Mouse (Mus musculus) lung, embryonic 14.5 days (tissue): ENCODE results near the gene Carns1. TPM values are rescaled to one million over a fixed set of nuclear protein-coding genes. Genes with fewer than 3 reads are reported as not detected.

Source experiments
- ATAC-seq: fragments of 200-750 bp; cut with Nextera tagmentation; 2 replicates; pipeline ENCODE4 v1.8.0; 2017; ENCODE audit warnings: mild to moderate bottlenecking, moderate TSS enrichment, moderate library complexity; ENCODE audit not compliant: insufficient read depth
- DNase-seq: peaks from one replicate; pipeline ENCODE4 v3.0.0-alpha.2; 2015
- H3K27ac ChIP-seq: fragments of 300-500 bp; sonication (generic); 2 replicates; pipeline ENCODE4 v1.5.1; 2014; ENCODE audit warnings: low read depth, mild to moderate bottlenecking, moderate library complexity
- H3K27me3 ChIP-seq: fragments of 300-500 bp; sonication (generic); 2 replicates; pipeline ENCODE4 v1.6.1; 2014; ENCODE audit warnings: low read length, control low read depth; ENCODE audit not compliant: insufficient read depth
- H3K36me3 ChIP-seq: fragments of 300-500 bp; sonication (generic); 2 replicates; pipeline ENCODE4 v1.6.1; 2014; ENCODE audit warnings: control low read depth; ENCODE audit not compliant: insufficient read depth
- H3K4me1 ChIP-seq: fragments of 300-500 bp; sonication (generic); 2 replicates; pipeline ENCODE4 v1.6.1; 2014; ENCODE audit warnings: antibody characterized with exemption, control low read depth; ENCODE audit not compliant: insufficient read depth
- H3K4me2 ChIP-seq: fragments of 300-500 bp; sonication (generic); 2 replicates; pipeline ENCODE4 v1.6.1; 2014; ENCODE audit warnings: mild to moderate bottlenecking
- H3K4me3 ChIP-seq: fragments of 300-500 bp; sonication (generic); 2 replicates; pipeline ENCODE4 v1.5.1; 2014; ENCODE audit warnings: low read depth, low read length
- H3K9ac ChIP-seq: fragments of 300-500 bp; sonication (generic); 2 replicates; pipeline ENCODE4 v1.6.1; 2014
- H3K9me3 ChIP-seq: fragments of 300-500 bp; sonication (generic); 2 replicates; pipeline ENCODE4 v1.6.1; 2016; ENCODE audit warnings: low read depth, low read length, control low read depth
- CTCF ChIP-seq: IDR thresholded peaks from 2 replicates; pipeline ENCODE4 v1.5.1; 2016; ENCODE audit warnings: antibody characterized with exemption, low read depth
- WGBS: fragments of 180-500 bp; shearing (Covaris S2); extraction: QIAGEN DNeasy Blood & Tissue Kit; methylation state at CpG from one replicate; pipeline ENCODE4 v1.1.7; 2014; 5-methylcytosine and 5-hydroxymethylcytosine counted together
- polyA plus RNA-seq: library from polyadenylated mRNA; unstranded; fragments of >200 nt; fragmentation: Nextera tagmentation; extraction: Ambion mirVana; gene quantifications from 2 replicates; pipeline ENCODE4 v1.2.1, GENCODE M21; 2014

The Carns1 gene
- polyA plus RNA-seq, 1 experiment from 2014 or later: 2.5 TPM

- Histone ChIP-seq H3K27ac (no peak overlapping the region), H3K9ac (no peak overlapping the region), H3K9me3 (no peaks in the 10 kb centered on the region), H3K27me3 (no peaks in the 10 kb centered on the region), H3K36me3 (peaks cover 18% of the 10 kb centered on the region), H3K4me1 (peaks cover 5% of the 10 kb centered on the region), H3K4me2 (no peak overlapping the region), H3K4me3 (no peak overlapping the region)
- TF ChIP-seq CTCF: no peak
- WGBS: 59% methylated on average over 3 of the region's 3 CpGs
- DNase-seq: no peak
- ATAC-seq: no peak
Observed at GRCm38 (mm10) chr19:4147022-4147405, 28.3 kb downstream of the Carns1 start.

- peaks cover 5% of the 10 kb centered on the region for H3K4me1 ChIP-seq
- no peaks in the 10 kb centered on the region for H3K9me3 ChIP-seq
- WGBS: 66% methylated on average over 12 of the region's 12 CpGs
- DNase-seq: no peak
- H3K4me2 ChIP-seq: no peak overlapping the region
- H3K27me3 ChIP-seq: no peaks in the 10 kb centered on the region
- H3K27ac ChIP-seq: no peak overlapping the region
- no peak for ATAC-seq
- H3K4me3 ChIP-seq: no peak overlapping the region
- TF ChIP-seq CTCF: no peak
- H3K36me3 ChIP-seq: peaks cover 17% of the 10 kb centered on the region
- H3K9ac ChIP-seq: no peak overlapping the region
Observed at GRCm38 (mm10) chr19:4146366-4147021, 28.8 kb downstream of the Carns1 start.

DNA sequence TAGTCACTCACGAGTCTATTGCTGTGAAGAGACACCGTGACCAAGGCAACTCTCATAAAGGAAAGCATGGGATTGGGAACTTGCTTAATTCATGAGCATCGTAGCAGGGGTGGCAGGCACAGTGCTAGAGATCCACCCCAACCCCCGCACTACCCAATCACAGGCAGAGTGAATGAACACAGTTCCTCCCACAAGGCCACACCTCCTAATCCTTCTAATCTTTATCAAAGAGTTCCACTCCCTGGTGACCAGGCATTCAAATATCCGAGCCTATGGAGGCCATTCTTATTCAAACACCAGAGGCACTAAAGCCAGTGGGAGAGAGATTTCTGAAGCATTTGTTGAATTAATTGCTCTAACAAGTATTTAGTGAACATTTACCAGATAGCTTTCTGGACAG lies 29.3 kb downstream of the Carns1 start:
- no peak for ATAC-seq

GRCm38 (mm10) chr19:4144550-4145498 lies 30.5 kb downstream of the Carns1 start:
- H3K4me1 ChIP-seq: peaks cover 5% of the 10 kb centered on the region
- H3K9ac ChIP-seq: no peak overlapping the region
- no peak for TF ChIP-seq CTCF
- no peaks in the 10 kb centered on the region for H3K9me3 ChIP-seq
- ATAC-seq (no peak), DNase-seq (no peak)
- WGBS: 77% methylated on average over 16 of the region's 16 CpGs
- no peak overlapping the region for H3K4me2 ChIP-seq
- no peak overlapping the region for H3K27ac ChIP-seq
- peaks cover under 1% of the 10 kb centered on the region; the same call in 1 of the 2 replicates for H3K36me3 ChIP-seq
- no peak overlapping the region for H3K4me3 ChIP-seq
- no peaks in the 10 kb centered on the region for H3K27me3 ChIP-seq

More for the DNA sequence above, 29.3 kb downstream of the Carns1 start:
- Histone ChIP-seq H3K9ac (no peak overlapping the region), H3K27me3 (no peaks in the 10 kb centered on the region), H3K4me2 (no peak overlapping the region), H3K27ac (no peak overlapping the region), H3K9me3 (no peaks in the 10 kb centered on the region), H3K4me1 (peaks cover 5% of the 10 kb centered on the region), H3K36me3 (peaks cover 12% of the 10 kb centered on the region), H3K4me3 (no peak overlapping the region)
- DNase-seq: no peak
- no peak for TF ChIP-seq CTCF
- WGBS: 85% methylated on average over 5 of the region's 5 CpGs

DNA sequence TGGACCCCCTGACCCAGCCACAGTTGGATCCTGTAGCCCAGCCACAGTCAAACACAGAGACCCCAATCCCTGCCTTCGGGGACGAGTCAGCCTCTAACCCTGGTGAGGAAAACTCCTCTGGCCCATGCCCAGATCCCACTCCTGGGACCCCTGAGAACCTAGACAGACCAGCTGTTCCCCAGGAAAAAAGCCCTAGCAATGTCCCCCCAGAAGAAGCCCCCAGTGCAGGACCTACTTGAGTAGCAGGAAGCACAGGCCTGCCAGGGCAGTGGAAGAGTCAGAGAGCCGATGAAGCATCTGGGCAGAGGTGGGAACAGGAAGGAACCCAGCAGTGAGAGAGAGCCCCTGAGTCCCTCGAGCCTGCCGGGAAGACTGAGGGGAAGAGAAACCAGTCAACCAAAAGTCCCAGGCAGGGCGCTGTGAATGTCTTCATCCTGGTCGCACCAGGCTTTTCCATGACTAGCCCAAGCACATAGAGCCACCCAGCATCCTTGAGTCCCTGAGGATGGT lies 31.5 kb downstream of the Carns1 start, which contains the start of gene Cabp4:
Cabp4 (minus strand) TSS at position 275 of the 510 bp plus-strand sequence.
- H3K4me3 ChIP-seq: no peak within 1 kb of the TSS
- WGBS: 71% methylated on average over 7 of the region's 7 CpGs
- no peak for ATAC-seq

DNA sequence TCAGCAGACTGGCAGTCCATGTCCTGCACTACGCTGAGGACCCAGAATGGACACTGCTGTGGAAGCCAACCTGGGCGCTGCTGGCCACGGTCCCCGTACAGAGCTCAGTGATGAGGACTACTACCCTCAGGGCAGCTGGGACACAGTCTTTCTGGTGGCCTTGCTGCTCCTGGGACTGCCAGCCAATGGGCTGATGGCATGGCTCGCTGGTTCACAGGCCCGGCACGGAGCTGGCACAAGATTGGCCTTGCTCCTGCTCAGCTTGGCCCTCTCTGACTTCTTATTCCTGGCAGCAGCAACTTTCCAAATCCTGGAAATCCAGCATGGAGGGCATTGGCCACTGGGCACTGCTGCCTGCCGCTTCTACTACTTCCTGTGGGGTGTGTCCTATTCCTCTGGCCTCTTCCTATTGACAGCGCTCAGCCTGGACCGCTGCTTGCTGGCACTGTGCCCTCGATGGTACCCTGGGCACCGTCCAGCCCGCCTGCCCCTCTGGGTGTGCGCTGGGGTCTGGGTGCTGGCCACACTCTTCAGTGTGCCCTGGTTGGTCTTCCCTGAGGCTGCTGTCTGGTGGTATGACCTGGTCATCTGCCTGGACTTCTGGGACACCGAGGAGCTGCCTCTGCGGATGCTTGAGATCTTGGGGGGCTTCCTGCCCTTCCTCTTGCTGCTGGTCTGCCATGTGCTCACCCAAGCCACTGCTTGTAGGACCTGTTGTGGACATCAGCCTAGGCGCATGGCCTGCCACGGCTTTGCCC lies 32.7 kb downstream of the Carns1 start:
- Histone ChIP-seq H3K27me3 (no peaks in the 10 kb centered on the region), H3K36me3 (no peaks in the 10 kb centered on the region), H3K9ac (no peak overlapping the region), H3K4me1 (no peaks in the 10 kb centered on the region), H3K4me3 (no peak overlapping the region), H3K27ac (no peak overlapping the region), H3K9me3 (no peaks in the 10 kb centered on the region), H3K4me2 (no peak overlapping the region)
- ATAC-seq: no peak
- no peak for DNase-seq
- 83% methylated on average over 18 of the region's 18 CpGs for WGBS
- TF ChIP-seq CTCF: no peak

More for the DNA sequence above, 31.5 kb downstream of the Carns1 start, which contains the start of gene Cabp4:
- no peaks in the 10 kb centered on the region for H3K36me3 ChIP-seq
- no peak for TF ChIP-seq CTCF
- H3K9ac ChIP-seq: no peak within 1 kb of the TSS; the same call in 1 of the 2 replicates
- H3K4me1 ChIP-seq: no peaks in the 10 kb centered on the region
- no peak within 1 kb of the TSS for H3K27ac ChIP-seq
- no peak within 1 kb of the TSS for H3K4me2 ChIP-seq
- no peaks in the 10 kb centered on the region for H3K27me3 ChIP-seq
- no peaks in the 10 kb centered on the region for H3K9me3 ChIP-seq
- DNase-seq: no peak
